Mouse (Mus musculus) layer of hippocampus, postnatal 25 days (tissue): ENCODE results near the gene Cct8l1. TPM values are rescaled to one million over a fixed set of nuclear protein-coding genes. Genes with fewer than 3 reads are reported as not detected.

Experiments used
- DNase-seq, 2 experiments: peaks; one replicate each; pipeline ENCODE4 v3.0.0; 2022; ENCODE audit warnings: mixed read lengths in 2 of 2, low spot score in 1 of 2; ENCODE audit errors: extremely low spot score in 1 of 2
- total RNA-seq, 2 experiments: library from RNA; stranded (reverse); gene quantifications; 2 replicates each; pipeline ENCODE4 v1.2.3; 2021

Gene Cct8l1
- under 1 TPM in 1 of 2 experiments, not detected in 1; 0.19 TPM for total RNA-seq

DNA sequence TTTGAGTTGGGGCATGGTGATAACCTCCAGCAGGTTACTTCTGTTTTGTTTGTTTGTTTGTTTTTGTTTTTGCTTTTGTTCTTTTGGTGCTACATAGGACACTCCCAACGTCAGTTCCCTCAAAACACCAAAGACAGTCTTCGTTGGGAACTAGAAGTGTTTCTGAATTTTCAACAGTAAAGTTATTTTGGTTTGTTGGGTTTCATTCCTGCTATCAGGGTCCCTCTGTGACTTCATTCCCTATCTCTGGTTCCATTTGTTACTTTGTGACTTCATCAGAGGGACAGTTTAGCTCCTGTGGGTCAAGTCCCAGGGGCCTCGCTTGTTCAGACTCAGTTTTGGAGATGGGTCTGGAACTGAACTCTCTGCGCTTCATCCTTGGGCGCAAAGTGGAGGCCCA lies at the start of gene Cct8l1:
Gene Cct8l1, plus strand, starts transcription at position 301 of the 400 bp plus-strand sequence.
- no peak for DNase-seq

DNA sequence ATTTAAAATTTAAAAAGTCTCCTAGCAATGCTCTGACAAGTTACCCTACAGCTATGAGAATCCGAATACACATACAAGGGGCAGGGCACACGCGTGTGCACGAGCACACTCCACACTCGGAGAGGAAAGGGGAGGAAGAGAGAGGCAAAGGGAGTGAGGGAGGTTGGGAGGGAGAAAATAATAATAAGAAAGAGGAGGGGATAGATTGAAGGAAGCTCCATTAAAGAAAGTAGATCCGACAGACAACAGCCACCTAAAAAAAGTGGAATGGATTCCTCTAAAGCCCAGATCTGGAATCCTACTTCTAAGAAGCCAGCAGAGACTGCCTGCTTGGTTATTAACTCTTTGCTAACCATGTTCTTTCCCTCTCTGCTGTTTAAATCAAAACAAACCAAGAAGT lies 43.8 kb upstream of the Cct8l1 start:
- no peak for DNase-seq

DNA sequence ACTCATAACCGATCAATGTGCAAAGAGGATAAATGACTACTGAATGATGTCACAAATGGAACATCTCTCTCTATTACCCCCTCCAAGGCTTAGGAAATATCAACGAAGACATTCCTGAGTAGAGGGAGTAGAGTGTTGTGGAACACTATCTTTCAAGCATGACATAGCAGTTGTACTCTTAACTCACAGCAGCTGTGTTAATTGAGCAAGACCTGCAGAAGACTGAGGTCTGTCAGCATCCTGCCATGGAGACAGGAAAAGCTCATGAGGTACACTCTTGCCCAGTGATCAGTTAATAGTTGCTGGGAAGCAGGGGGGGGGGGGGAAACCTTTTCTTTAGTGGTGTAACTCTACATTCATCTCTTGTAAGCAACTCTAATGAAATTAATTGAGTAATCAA lies 40.1 kb upstream of the Cct8l1 start:
- no peak for DNase-seq

GRCm38 (mm10) chr5:25478863-25479262 lies 37.0 kb upstream of the Cct8l1 start:
- DNase-seq = no peak

DNA sequence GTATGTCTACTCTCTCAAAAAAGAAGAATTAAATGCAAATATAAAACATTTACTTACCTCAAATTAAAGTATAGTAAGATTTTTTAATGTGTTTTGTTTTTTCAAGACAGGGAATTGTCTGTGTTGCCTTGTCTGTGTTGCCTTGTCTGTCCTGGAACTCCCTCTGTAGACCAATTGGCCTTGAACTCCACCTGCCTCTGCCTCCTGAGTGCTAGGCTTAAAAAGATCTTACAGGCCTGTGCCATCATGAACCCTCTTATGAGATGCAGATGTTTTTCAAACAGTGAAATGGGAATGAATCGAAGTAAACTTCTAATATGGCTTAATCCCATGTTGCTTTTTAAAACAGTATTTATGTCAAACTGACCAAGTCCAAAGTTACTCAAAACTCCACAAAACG lies 19.2 kb upstream of the Cct8l1 start:
- DNase-seq = no peak

- DNase-seq = peak in 1 of 2 experiments; percentile 4
Measured at GRCm38 (mm10) chr5:25497369-25497719, 18.5 kb upstream of the Cct8l1 start.

DNA sequence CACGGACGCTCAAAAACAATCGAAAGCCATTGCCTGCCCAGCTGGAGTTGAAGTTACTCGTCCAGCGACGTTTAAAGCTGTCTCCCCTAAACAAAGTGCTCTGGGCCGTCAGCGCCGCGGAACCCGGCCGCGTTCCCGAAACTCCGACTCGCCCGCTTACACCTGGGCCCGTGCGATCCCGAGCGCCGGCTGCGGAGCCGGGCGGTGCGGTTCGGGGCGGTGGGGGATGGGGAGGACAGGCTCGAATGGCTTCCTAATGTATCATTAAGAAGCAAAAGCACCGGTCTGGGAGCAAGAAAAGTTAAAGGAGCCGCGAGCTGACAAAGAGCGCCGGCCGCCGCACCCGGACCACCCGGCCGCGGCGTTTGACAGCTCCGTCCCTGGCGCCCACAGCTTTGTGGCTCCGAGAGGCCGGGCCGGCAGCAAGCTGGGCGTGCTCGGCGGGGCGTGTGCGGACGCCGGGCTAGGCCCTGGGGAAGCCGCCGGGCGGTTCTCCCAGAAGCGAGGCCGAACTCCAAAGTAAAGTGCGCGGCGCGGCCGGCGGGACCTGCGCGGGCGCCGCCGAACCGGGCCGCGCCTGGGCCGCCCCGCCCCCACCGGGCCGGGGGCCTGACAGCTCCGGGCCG lies 18.0 kb upstream of the Cct8l1 start:
- peak; percentile 38 to 39 for DNase-seq

DNA sequence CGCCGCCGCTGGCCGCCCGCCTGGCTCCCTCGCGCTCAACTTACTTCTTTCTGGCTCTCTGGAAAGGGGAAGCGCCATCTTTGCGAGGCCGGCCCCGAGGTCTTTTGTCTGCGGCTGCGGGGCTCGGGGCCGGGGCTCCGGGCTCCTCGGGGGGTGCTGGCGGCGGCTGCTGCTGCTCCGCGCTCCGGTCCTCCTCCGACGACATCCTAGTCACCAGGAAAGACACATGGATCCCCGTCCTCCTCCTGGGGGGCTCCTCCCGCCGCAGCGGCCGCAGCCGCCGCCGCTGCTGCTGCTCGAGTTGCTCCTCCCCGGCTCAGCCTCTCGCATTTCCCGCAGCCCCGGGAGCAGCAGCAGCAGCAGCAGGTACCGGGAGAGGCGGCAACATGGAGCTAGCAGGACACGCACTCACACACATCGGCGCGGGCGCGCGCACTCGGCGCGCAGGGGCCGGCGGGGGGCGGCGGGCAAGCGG lies 17.5 kb upstream of the Cct8l1 start, which contains the start of gene Kmt2c:
Gene Kmt2c, minus strand, starts transcription at position 438 of the 475 bp plus-strand sequence.
- peak; percentile 68 to 69 for DNase-seq

GRCm38 (mm10) chr5:25498821-25499422 lies 16.9 kb upstream of the Cct8l1 start:
- no peak for DNase-seq

GRCm38 (mm10) chr5:25499423-25500398 lies 16.2 kb upstream of the Cct8l1 start:
- DNase-seq = peak; percentile 95 to 98

- no peak for DNase-seq
Measured at GRCm38 (mm10) chr5:25500686-25501085, 15.2 kb upstream of the Cct8l1 start.

DNA sequence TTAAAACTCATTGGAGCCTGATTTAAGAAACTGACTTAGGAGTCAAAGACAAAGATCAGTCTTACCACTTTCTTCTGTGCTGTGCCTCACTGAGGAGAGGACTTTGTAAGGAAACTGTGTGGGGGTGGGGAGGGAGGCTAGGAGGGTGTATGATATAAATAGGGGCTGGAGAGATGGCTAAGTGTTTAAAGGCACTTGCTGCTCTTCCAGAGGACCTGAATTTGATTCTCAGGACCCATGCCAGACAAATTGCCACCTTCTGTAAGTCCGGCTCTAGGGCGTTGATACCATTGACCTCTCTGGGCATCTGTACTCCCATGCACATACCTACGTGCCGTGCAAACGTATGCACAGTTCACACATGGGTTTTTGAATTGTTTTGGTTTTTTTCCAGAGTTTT lies 9.8 kb upstream of the Cct8l1 start:
- DNase-seq = no peak

DNA sequence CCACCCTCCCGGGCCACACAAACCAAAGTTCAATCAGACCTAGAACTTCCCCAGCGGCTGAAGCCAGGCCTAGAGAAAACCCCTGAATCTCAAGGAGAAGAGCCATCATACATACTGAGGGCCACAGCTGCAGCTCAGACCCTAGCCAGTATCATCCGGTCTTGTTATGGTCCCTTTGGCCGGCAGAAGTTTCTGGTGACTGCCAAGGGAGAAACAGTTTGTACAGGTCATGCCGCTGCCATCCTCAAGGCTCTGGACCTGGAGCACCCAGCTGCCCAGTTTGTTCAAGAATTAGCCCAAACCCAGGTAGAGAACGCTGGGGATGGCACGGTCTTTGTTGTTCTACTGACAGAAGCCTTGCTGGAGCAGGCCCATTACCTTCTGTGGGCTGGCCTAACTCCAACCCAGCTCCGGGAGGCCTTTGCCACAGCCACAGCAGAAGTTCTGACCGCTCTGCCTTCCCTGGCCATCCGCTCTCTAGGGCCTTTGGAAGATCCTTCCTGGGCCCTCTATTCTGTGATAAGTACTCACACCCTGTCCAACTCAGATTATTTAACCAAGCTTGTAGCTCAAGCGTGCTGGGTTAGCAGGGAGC lies 531 bp downstream of the Cct8l1 start:
- DNase-seq = no peak

- DNase-seq = no peak
Measured at GRCm38 (mm10) chr5:25517550-25517949, 1.7 kb downstream of the Cct8l1 start.

DNA sequence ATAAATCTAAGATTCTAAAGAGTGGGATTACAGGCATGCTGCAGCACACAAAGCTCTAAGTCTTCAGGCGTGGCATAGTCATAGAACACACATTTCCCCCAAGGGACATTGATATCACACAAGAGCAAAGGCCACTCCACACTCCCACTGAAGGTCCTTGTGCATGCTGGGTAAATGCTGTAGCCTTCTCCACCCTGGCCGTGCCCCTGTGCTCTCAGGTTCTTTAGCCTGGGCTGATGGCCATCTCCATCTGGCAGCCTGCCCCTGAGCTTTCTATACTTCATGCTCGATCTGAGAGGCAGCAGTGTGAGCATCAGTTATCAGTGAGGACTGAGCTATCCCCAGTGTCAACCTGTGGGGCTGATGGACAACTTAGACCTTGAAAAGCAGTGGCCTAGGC lies 4.0 kb downstream of the Cct8l1 start:
- DNase-seq = no peak

DNA sequence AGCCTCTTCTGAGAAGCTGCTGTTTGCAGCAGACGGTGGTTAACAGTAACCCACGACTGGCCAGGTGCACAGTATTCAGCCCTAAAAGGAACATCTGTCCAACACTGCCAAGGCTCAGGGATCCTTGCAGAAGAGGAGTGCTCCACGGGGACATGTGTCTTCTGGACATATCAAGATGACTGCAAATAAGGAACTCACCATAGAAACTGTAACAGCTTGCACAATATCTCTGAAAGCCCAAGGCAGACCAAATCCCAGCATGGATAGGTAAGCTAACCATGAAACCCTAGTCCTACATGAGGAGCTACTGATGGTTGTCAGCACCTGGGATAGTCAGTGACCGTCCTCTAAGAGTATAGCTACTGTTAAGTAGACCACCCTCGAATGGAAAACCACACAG lies 5.6 kb downstream of the Cct8l1 start:
- DNase-seq = no peak

GRCm38 (mm10) chr5:25526116-25526515 lies 10.2 kb downstream of the Cct8l1 start:
- no peak for DNase-seq

- no peak for DNase-seq
Measured at GRCm38 (mm10) chr5:25526926-25527325, 11.1 kb downstream of the Cct8l1 start.

- DNase-seq = no peak
Measured at GRCm38 (mm10) chr5:25527971-25528370, 12.1 kb downstream of the Cct8l1 start.

DNA sequence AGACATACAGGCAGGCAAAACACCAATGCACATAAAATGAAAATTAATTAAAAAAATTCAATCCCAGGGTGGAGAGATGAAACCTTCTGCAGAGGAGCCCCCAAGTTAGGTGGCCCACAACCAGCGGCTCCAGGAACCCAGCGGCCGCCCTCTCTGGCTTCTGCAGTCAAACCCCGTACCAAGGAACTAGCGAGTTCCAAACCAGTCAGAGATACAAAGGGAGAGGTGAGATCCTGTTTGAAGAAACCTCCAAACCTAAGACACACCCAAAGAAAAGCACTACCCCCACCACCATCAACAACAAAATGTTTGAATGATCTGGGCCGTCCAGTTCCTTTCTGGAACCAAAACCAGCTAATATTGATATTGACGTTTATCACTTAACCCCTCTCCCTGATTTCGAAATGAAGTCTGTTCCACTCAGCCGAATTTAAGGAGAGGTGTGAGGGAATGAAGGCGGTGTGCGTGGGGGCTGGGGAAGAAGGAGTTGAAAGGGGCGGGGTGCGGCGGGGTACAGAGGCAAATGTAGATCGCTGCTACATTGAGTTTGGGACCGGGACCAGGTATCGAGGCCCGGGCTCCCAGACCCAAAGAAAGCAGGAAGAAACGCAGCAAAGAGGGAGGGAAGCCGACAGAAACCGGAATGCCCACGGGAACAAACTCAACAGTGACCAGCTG lies 13.1 kb downstream of the Cct8l1 start:
- DNase-seq = no peak
